Mouse (Mus musculus) MEL (cell line): ENCODE results near the gene Gsap.

Experiments used
- CTCF ChIP-seq, 3 experiments: IDR thresholded peaks in 2 of 3; conservative IDR thresholded peaks in 1 of 3; 2 replicates each; pipeline ENCODE4 v1.5.1; 2011 to 2012; ENCODE audit warnings: low read length in 3 of 3, low read depth in 2 of 3, mild to moderate bottlenecking in 2 of 3, improper control_type of control experiment in 1 of 3, inconsistent platforms in 1 of 3, mixed read lengths in 1 of 3, moderate library complexity in 1 of 3; ENCODE audit not compliant: control insufficient read depth in 1 of 3, insufficient read depth in 1 of 3, poor library complexity in 1 of 3, severe bottlenecking in 1 of 3
- JUND ChIP-seq: IDR thresholded peaks from 2 replicates; pipeline ENCODE4 v1.6.1; 2011; ENCODE audit warnings: low read depth, mild to moderate bottlenecking, improper control_type of control experiment, low read length
- POLR2A ChIP-seq, 2 experiments: IDR thresholded peaks; 2 replicates each; pipeline ENCODE4 v1.6.1; 2011 to 2012; ENCODE audit warnings: low read length in 2 of 2, mild to moderate bottlenecking in 2 of 2, control low read depth in 1 of 2, improper control_type of control experiment in 1 of 2, low read depth in 1 of 2, moderate library complexity in 1 of 2; ENCODE audit not compliant: control insufficient read depth in 1 of 2, insufficient read depth in 1 of 2, poor library complexity in 1 of 2

DNA sequence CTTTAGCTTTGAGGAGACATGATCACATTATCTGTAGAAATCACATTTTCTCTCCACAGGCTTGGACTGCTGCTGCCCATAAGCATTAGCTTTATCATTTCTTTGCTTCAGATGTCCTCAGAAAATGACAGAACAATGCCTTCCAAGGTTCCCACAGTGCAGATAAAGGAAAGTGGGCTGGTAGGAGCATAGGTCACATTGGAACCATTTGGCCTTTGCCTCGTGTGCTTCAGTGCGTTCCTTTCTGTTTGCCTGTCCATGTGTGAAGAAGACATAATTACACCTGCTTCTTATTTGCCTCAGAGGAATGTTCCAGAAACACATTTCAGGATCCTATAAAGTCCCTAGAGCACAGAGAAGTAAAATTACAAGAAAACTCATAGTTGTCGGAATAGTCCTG lies 16.7 kb upstream of the Gsap start:
- TF ChIP-seq POLR2A (IDR thresholded peaks at IDR 0.05; ENCODE audit: control insufficient read depth in 1 of 2, insufficient read depth in 1 of 2, low read depth in 1 of 2, low read length in 2 of 2, poor library complexity in 1 of 2) (no peak), CTCF (IDR thresholded peaks at IDR 0.05 in 2 of 3, conservative IDR thresholded peaks at IDR 0.05 in 1 of 3; ENCODE audit: control insufficient read depth in 1 of 3, insufficient read depth in 1 of 3, low read depth in 2 of 3, low read length in 3 of 3, poor library complexity in 1 of 3, severe bottlenecking in 1 of 3) (no peak), JUND (no peak)
